Mouse (Mus musculus): ENCODE results near the gene Fam173b.

The Fam173b gene

GRCm38 (mm10) chr15:31634582-31634981 is 32.9 kb downstream of the Fam173b start:
- no peak for DNase-seq (ENCODE audit: low spot score)

DNA sequence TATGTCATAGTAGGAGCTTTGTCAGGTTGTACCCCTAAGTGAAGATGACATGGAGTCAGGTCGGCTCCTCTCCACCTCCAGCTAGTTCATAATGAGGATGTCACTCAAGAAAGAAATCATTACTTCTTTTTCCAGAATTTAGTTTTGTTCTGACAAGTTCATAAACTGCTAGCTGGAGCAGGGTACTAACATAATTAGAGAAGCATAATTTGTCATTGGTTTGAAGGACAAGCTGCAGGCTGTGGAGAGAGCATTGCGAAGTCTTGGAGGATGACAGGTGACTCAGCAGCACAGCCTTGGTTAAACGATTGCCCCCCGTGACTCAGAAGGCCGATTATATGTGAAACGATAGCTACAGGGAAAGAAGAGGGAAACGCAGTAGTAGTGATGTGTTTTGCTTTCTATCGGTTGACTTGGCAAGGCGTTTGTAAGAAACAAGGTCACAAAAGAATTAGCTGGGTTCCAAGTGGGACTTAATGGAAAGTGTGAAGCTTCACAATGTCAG is 34.5 kb downstream of the Fam173b start:
- DNase-seq (ENCODE audit: low spot score): no peak

DNA sequence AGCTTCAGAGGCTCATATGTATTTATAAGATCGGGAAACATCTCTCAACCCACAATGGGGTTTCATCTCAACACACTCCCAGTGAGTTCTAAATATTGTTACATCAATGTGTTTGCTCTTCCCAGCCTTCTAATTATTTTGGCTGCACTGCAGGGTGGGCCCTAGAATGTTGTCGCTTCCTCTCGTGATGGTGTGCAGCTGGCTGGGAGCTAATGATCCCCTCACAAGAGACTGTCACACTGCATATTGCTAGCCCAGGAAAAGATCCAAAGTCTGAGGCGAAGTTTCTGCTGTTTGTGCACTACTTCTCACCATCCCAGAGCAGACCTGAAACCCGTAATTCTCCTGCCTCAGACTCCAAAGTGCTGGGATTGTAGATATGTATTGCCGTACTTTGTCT is 45.6 kb downstream of the Fam173b start:
- no peak for DNase-seq (ENCODE audit: low spot score)

- DNase-seq (ENCODE audit: low spot score): no peak
Observed at GRCm38 (mm10) chr15:31647851-31648569, 46.4 kb downstream of the Fam173b start.

DNA sequence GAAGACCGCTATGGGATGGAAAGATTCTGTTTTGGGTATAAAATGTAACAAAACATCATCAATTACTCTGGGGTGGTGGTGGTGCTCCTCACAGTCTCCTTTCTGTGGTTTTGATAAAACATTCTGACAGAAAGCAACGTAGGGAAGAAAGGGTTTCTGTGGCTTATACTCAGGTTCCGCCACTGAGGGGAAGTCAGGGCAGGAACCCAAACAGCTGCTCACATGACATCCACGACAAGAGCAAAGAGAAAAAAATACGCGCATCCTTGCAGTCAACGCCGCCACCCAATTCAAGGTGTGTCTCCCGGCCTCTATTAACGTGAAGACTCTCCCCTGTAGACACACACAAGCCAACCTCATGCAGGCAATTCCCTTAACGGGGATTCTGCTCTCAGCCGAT is 48.0 kb downstream of the Fam173b start:
- no peak for DNase-seq (ENCODE audit: low spot score)

DNA sequence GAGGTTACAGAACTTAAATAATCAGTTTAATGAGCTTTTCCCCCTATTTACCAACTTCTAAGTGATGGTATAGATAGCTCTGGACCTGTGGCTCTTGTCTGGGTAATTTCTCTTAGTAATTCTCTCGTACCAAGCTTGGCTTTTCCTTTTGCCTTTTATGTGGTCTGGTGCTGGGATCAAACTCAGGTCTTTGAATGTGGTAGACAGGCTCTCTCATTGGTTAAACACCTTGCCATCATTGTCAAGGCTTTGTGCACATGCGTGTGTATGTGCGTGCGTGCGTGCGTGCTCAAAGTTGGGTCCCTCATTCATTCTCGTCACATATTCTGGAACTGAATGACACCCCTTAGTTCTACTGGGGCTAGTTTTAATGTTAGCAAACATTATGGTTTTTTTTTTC is 49.2 kb downstream of the Fam173b start:
- DNase-seq (ENCODE audit: low spot score): no peak

DNA sequence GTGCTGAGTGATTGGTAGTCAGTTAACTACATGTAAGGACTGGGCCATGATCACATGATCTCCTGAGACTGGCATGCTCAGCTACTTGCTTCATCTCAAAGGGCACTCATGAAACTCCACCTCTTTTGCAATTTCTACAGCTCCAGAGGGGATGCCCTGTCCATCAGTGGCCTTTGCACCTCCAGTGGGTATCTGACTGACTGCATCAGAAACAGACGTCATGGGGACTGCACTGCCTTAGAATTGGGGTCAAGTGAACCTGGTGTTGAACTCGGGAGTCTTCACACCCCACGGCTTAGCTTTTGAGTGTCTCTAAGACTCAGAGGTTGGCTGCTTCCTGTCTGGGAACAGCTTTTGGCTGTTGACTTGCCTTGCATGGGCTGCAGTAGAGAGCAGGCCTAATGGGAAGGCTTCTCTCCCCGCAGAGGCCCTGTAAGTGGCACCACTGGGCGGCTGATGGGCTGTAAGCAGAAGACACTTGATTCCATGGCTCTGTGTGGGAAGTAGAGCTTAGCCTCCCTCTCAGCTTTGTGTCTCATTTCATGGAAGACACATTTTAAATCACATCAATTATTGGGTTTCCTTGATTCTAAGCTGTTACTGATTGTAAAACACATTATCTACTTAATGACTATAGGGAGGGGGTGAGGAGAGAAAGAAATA is 58.6 kb downstream of the Fam173b start:
- DNase-seq (ENCODE audit: low spot score): no peak

DNA sequence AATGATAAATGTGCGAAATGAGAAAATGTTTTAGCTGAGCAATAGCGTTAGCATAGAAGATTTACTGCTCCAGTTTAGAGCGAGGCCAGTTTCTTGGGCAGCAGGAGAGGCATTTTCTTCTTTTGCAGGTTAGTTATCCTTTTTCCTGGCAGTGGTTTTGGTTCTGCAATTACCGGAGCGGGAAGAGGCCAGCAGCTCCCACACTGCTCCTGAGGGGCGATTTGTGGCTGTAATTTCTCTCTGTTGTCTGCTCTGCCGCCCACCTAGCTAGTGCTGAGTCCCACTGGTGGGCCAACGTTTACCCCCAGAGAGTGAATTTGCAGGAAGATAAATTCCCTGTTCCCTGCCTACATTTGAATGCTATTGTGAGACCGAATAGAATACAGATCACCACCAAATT is 59.2 kb downstream of the Fam173b start:
- DNase-seq (ENCODE audit: low spot score): no peak

DNA sequence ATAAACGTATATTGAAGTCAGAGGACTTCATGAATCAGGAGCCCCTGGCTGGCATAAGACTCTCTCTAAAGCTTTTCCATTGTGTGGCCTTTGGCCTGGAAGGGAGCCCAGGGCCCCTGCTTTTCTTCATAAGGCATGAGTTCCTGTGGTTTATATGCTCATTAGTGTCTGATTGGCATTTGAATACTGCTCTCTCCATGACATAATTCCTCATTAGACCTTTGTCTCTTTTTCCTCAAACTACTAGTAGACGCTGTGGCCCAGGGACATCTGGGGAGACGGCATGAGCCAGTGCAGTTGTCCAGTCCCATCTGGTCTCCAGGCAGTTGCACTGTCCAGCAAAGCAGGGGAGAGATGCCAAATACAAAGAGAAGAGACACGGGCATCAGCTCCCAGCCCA is 60.1 kb downstream of the Fam173b start:
- no peak for DNase-seq (ENCODE audit: low spot score)

- no peak for DNase-seq (ENCODE audit: low spot score)
Observed at GRCm38 (mm10) chr15:31663074-31663473, 61.4 kb downstream of the Fam173b start.
